Mouse (Mus musculus): ENCODE results near the gene Dpp8.

The Dpp8 gene

GRCm38 (mm10) chr9:65094237-65094636, 62.0 kb downstream of the Dpp8 start:
- peak; percentile 48 for DNase-seq

- no peak for DNase-seq
Observed at GRCm38 (mm10) chr9:65100991-65101685, 68.9 kb downstream of the Dpp8 start, which contains the start of gene Igdcc4. Igdcc4 (plus strand) TSS chr9:65101486.

GRCm38 (mm10) chr9:65101686-65102376, 69.6 kb downstream of the Dpp8 start:
- DNase-seq = no peak

- DNase-seq = peak; percentile 35
Observed at GRCm38 (mm10) chr9:65102377-65103172, 70.4 kb downstream of the Dpp8 start.

- no peak for DNase-seq
Observed at GRCm38 (mm10) chr9:65103173-65103752, 71.0 kb downstream of the Dpp8 start.

- no peak for DNase-seq
Observed at GRCm38 (mm10) chr9:65106821-65107220, 74.6 kb downstream of the Dpp8 start.

- DNase-seq = no peak
Observed at GRCm38 (mm10) chr9:65107893-65108292, 75.7 kb downstream of the Dpp8 start.

- DNase-seq = peak; percentile 72
Observed at GRCm38 (mm10) chr9:65109132-65110072, 77.2 kb downstream of the Dpp8 start.

GRCm38 (mm10) chr9:65111698-65112097, 79.5 kb downstream of the Dpp8 start:
- DNase-seq = no peak

GRCm38 (mm10) chr9:65113694-65114093, 81.5 kb downstream of the Dpp8 start:
- DNase-seq = no peak

GRCm38 (mm10) chr9:65115891-65116290, 83.7 kb downstream of the Dpp8 start:
- DNase-seq = no peak

GRCm38 (mm10) chr9:65117516-65117915, 85.3 kb downstream of the Dpp8 start:
- no peak for DNase-seq

GRCm38 (mm10) chr9:65120935-65121334, 88.7 kb downstream of the Dpp8 start:
- peak; percentile 59 for DNase-seq

- peak; percentile 86 for DNase-seq
Observed at GRCm38 (mm10) chr9:65122545-65122944, 90.3 kb downstream of the Dpp8 start.

GRCm38 (mm10) chr9:65123552-65124168, 91.4 kb downstream of the Dpp8 start:
- DNase-seq = no peak

GRCm38 (mm10) chr9:65128123-65128815, 96.1 kb downstream of the Dpp8 start:
- DNase-seq = no peak

GRCm38 (mm10) chr9:65131717-65132116, 99.5 kb downstream of the Dpp8 start:
- no peak for DNase-seq

Measured in layer of hippocampus, adult 9-11 months (tissue).